Mouse (Mus musculus) ES-E14 (cell line): ENCODE measurements around the gene Mrps21.

Experiments
- CHD2 ChIP-seq: IDR thresholded peaks from 2 replicates; pipeline ENCODE4 v1.6.1; 2014; ENCODE audit warnings: mild to moderate bottlenecking, low read depth, low read length, inconsistent platforms
- HCFC1 ChIP-seq: IDR thresholded peaks from 2 replicates; pipeline ENCODE4 v1.6.1; 2012; ENCODE audit warnings: low read length, inconsistent platforms, borderline replicate concordance; ENCODE audit not compliant: insufficient read depth
- MAFK ChIP-seq: IDR thresholded peaks from 2 replicates; pipeline ENCODE4 v1.6.1; 2014; ENCODE audit warnings: mild to moderate bottlenecking, low read depth, low read length, inconsistent platforms; ENCODE audit not compliant: insufficient read depth
- ZC3H11A ChIP-seq: IDR thresholded peaks from 2 replicates; pipeline ENCODE4 v1.6.1; 2012; ENCODE audit warnings: low read depth, mild to moderate bottlenecking, inconsistent platforms, low read length, borderline replicate concordance
- ZNF384 ChIP-seq: IDR thresholded peaks from 2 replicates; pipeline ENCODE4 v1.6.1; 2012; ENCODE audit warnings: low read depth, low read length, inconsistent platforms

DNA sequence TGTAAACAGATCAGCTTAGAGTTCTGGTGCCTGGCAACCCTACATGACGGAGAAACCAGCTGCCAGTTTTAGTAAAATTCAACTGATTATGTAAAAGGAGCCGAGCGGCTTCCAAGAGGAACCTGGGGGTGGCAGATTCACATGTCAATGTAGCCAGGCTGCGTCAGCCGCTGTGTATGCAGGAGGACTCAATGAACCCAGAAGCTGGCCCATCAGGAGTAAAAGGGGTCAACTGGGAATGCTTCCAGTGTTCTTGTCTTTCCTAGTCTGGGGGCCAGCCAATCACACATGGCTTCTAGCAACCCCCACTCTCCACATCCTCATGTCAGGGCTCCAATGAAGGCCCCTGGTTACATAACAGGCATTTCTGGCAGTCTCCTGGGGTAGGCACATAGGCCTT lies 6.3 kb downstream of the Mrps21 start:
- TF ChIP-seq CHD2, result no peak
- TF ChIP-seq MAFK, result no peak
- TF ChIP-seq ZNF384, result no peak
- TF ChIP-seq HCFC1, result no peak
- TF ChIP-seq ZC3H11A, result no peak
